Mouse (Mus musculus) MEL (cell line): Measurements from ENCODE around the gene Ahcyl1. TPM values are rescaled to one million over a fixed set of nuclear protein-coding genes. Genes with fewer than 3 reads are reported as not detected.

Source experiments
- DNase-seq: peaks from one replicate; pipeline ENCODE4 v3.0.0; 2011; ENCODE audit warnings: low read depth, low spot score
- H3K27ac ChIP-seq: 2 replicates; pipeline ENCODE4 v1.5.1; 2012; ENCODE audit warnings: low read depth, mild to moderate bottlenecking, control low read depth, low read length, moderate library complexity; ENCODE audit not compliant: control insufficient read depth
- H3K27me3 ChIP-seq, 2 experiments: fragments of 150-350 bp in 1 of 2; sonication (generic) in 1 of 2; 2 replicates each; pipeline ENCODE4 v1.6.1; 2012; ENCODE audit warnings: low read length in 2 of 2, mild to moderate bottlenecking in 2 of 2, improper control_type of control experiment in 1 of 2, moderate library complexity in 1 of 2; ENCODE audit not compliant: insufficient read depth in 2 of 2, control insufficient read depth in 1 of 2
- H3K36me3 ChIP-seq, 2 experiments: 2 replicates each; pipeline ENCODE4 v1.6.1; 2012 to 2014; ENCODE audit warnings: low read length in 2 of 2, improper control_type of control experiment in 1 of 2, inconsistent platforms in 1 of 2, mild to moderate bottlenecking in 1 of 2; ENCODE audit not compliant: insufficient read depth in 2 of 2, control insufficient read depth in 1 of 2
- H3K4me1 ChIP-seq, 2 experiments: fragments of 150-350 bp in 1 of 2; sonication (generic) in 1 of 2; 2 replicates each; pipeline ENCODE4 v1.6.1; 2012; ENCODE audit warnings: low read length in 2 of 2, improper control_type of control experiment in 1 of 2, mild to moderate bottlenecking in 1 of 2; ENCODE audit not compliant: insufficient read depth in 2 of 2, control insufficient read depth in 1 of 2
- H3K4me3 ChIP-seq, 2 experiments: fragments of 150-350 bp in 1 of 2; sonication (generic) in 1 of 2; 2 replicates each; pipeline ENCODE4 v1.5.1; 2012; ENCODE audit warnings: low read depth in 2 of 2, low read length in 2 of 2, mild to moderate bottlenecking in 2 of 2, moderate library complexity in 2 of 2, control low read depth in 1 of 2, improper control_type of control experiment in 1 of 2; ENCODE audit not compliant: control insufficient read depth in 1 of 2, insufficient read depth in 1 of 2
- H3K79me2 ChIP-seq: 2 replicates; pipeline ENCODE4 v1.6.1; 2012; ENCODE audit warnings: mild to moderate bottlenecking, low read length, moderate library complexity; ENCODE audit not compliant: control insufficient read depth, poor library complexity, insufficient read depth
- H3K9ac ChIP-seq: 2 replicates; pipeline ENCODE4 v1.6.1; 2012; ENCODE audit warnings: low read depth, mild to moderate bottlenecking, control low read depth, low read length, moderate library complexity; ENCODE audit not compliant: control insufficient read depth, poor library complexity, severe bottlenecking
- H3K9me3 ChIP-seq: fragments of 150-350 bp; sonication (generic); replicated peaks from 2 replicates; pipeline ENCODE4 v1.6.1; 2012; ENCODE audit warnings: mild to moderate bottlenecking, low read length, improper control_type of control experiment, moderate library complexity; ENCODE audit not compliant: insufficient read depth
- CHD2 ChIP-seq: IDR thresholded peaks from 2 replicates; pipeline ENCODE4 v1.6.1; 2011; ENCODE audit warnings: low read length, improper control_type of control experiment
- E2F4 ChIP-seq: IDR thresholded peaks from 2 replicates; pipeline ENCODE4 v1.6.1; 2011; ENCODE audit warnings: low read depth, low read length, improper control_type of control experiment, borderline replicate concordance
- JUND ChIP-seq: IDR thresholded peaks from 2 replicates; pipeline ENCODE4 v1.6.1; 2011; ENCODE audit warnings: low read depth, mild to moderate bottlenecking, improper control_type of control experiment, low read length
- MEF2A ChIP-seq: IDR thresholded peaks from 2 replicates; pipeline ENCODE4 v1.6.1; 2014; ENCODE audit warnings: low read depth, mild to moderate bottlenecking, inconsistent platforms, low read length, improper control_type of control experiment; ENCODE audit not compliant: poor library complexity, insufficient replicate concordance, severe bottlenecking; ENCODE audit errors: extremely low read depth
- POLR2A ChIP-seq, 2 experiments: IDR thresholded peaks; 2 replicates each; pipeline ENCODE4 v1.6.1; 2011 to 2012; ENCODE audit warnings: low read length in 2 of 2, mild to moderate bottlenecking in 2 of 2, control low read depth in 1 of 2, improper control_type of control experiment in 1 of 2, low read depth in 1 of 2, moderate library complexity in 1 of 2; ENCODE audit not compliant: control insufficient read depth in 1 of 2, insufficient read depth in 1 of 2, poor library complexity in 1 of 2
- POLR2AphosphoS2 ChIP-seq: IDR thresholded peaks from 2 replicates; pipeline ENCODE4 v1.6.1; 2011; ENCODE audit warnings: low read length, improper control_type of control experiment
- POLR2AphosphoS5 ChIP-seq: IDR thresholded peaks from 2 replicates; pipeline ENCODE4 v1.6.1; 2012; ENCODE audit warnings: low read depth, borderline replicate concordance, mild to moderate bottlenecking, inconsistent platforms, low read length, moderate library complexity, mixed read lengths
- RCOR1 ChIP-seq: IDR thresholded peaks from 2 replicates; pipeline ENCODE4 v1.6.1; 2012; ENCODE audit warnings: low read depth, mild to moderate bottlenecking, inconsistent platforms, low read length, improper control_type of control experiment
- TAL1 ChIP-seq: IDR thresholded peaks from 2 replicates; pipeline ENCODE4 v1.6.1; 2012; ENCODE audit warnings: mild to moderate bottlenecking, inconsistent platforms, low read length, moderate library complexity, mixed read lengths
- ZNF384 ChIP-seq: IDR thresholded peaks from 2 replicates; pipeline ENCODE4 v1.6.1; 2012; ENCODE audit warnings: low read depth, mild to moderate bottlenecking, inconsistent platforms, low read length, improper control_type of control experiment
- polyA plus RNA-seq, 2 experiments: library from polyadenylated mRNA; stranded (reverse) in 1 of 2; unstranded in 1 of 2; fragments of >175 nt in 1 of 2; fragments of >200 nt in 1 of 2; gene quantifications; 2 replicates each; pipeline versions ENCODE4 v1.2.1 to v1.2.4; 2012; ENCODE audit warnings: low replicate concordance in 2 of 2, low read depth in 1 of 2; ENCODE audit not compliant: insufficient read length in 2 of 2, insufficient read depth in 1 of 2, missing spikeins in 1 of 2
- total RNA-seq: library from RNA; depleted of rRNA; stranded (reverse); fragments of 300-350 nt; gene quantifications from 2 replicates; pipeline ENCODE4 v1.2.3, GENCODE M21; 2012

Ahcyl1 gene
- total and polyA plus RNA-seq, 3 experiments, result 28.0 to 105 (median 104) TPM

- TF ChIP-seq E2F4, result no peak
- no peak for TF ChIP-seq ZNF384
- TF ChIP-seq MEF2A, result no peak
- TF ChIP-seq POLR2AphosphoS2, result no peak
- TF ChIP-seq TAL1, result no peak
- TF ChIP-seq CHD2, result no peak
- no peaks in the 10 kb centered on the region for H3K4me1 ChIP-seq
- no peak overlapping the region for H3K27ac ChIP-seq
- no peak for DNase-seq
- peaks cover 13 to 28% of the 10 kb centered on the region in 2 experiments for H3K27me3 ChIP-seq
- no peak overlapping the region for H3K4me3 ChIP-seq
- no peak overlapping the region for H3K9ac ChIP-seq
- no peaks in the 10 kb centered on the region for H3K36me3 ChIP-seq
- H3K9me3 ChIP-seq, result no peaks in the 10 kb centered on the region
- H3K79me2 ChIP-seq, result no peaks in the 10 kb centered on the region
Observed at GRCm38 (mm10) chr3:107730236-107730635, 33.9 kb upstream of the Ahcyl1 start.

DNA sequence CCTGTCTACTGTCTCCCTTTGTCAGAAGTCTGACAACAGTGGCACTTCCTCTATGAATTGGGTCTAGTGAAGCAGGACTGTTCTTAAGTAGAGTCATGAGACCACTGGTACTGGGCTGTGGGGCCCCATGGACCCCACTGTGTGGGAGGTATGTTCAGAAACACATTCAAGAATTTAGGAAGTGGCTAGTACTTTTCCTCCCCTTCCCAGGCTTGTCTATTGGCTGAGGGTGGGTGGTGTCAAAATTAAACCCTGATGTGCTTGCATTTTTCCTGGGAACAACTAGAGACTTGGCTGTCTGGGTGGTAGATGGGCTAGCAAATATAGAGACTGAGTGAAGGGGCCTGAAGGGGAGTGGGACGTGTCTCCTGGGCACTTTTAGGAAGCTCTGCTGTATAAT is 32.1 kb upstream of the Ahcyl1 start:
- TF ChIP-seq POLR2A (IDR thresholded peaks at IDR 0.05; ENCODE audit: control insufficient read depth in 1 of 2, insufficient read depth in 1 of 2, low read depth in 1 of 2, low read length in 2 of 2, poor library complexity in 1 of 2) (no peak), RCOR1 (no peak)
- TF ChIP-seq, all 39 proteins: peak for 0
- H3K36me3 ChIP-seq, result no peaks in the 10 kb centered on the region
- peaks cover 16 to 24% of the 10 kb centered on the region in 2 experiments for H3K27me3 ChIP-seq
- H3K9ac ChIP-seq, result no peak overlapping the region
- no peaks in the 10 kb centered on the region for H3K9me3 ChIP-seq
- H3K27ac ChIP-seq, result no peak overlapping the region
- H3K4me1 ChIP-seq, result no peaks in the 10 kb centered on the region
- no peak for DNase-seq
- H3K4me3 ChIP-seq, result no peak overlapping the region
- no peaks in the 10 kb centered on the region for H3K79me2 ChIP-seq

DNA sequence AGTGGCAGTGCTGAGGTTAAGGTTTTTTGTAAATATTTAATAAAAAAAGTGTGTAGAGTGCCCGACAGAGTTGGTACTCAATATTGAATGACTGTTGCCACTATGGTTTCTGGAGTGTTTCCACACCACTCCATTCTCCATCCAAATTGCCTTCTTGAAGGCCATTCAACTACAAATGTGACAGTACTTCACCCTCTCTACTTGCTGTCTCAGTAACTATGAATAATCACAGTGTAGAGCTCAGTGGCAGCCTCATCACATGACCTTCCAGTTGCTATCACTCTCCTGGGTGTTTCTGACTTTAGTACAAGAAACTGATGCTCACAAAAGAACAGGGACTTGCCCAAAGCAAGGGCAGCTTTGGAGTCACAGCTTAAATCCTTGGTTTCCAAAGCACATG is 19.6 kb upstream of the Ahcyl1 start:
- H3K27ac ChIP-seq, result no peak overlapping the region
- no peaks in the 10 kb centered on the region for H3K36me3 ChIP-seq
- peaks cover 20 to 46% of the 10 kb centered on the region in 2 experiments for H3K27me3 ChIP-seq
- TF ChIP-seq POLR2AphosphoS5 (no peak), JUND (no peak)
- no peak overlapping the region for H3K9ac ChIP-seq
- no peak overlapping the region for H3K4me3 ChIP-seq
- DNase-seq, result no peak
- no peaks in the 10 kb centered on the region for H3K4me1 ChIP-seq
- H3K9me3 ChIP-seq, result no peaks in the 10 kb centered on the region
- H3K79me2 ChIP-seq, result no peaks in the 10 kb centered on the region
